Mouse (Mus musculus) inflammation-experienced regulatory T-cells, adult 6 months (primary cell): ENCODE measurements around the gene Gm20431. TPM values are rescaled to one million over a fixed set of nuclear protein-coding genes. Genes with fewer than 3 reads are reported as not detected.
"Not testable (repeated sequence)": the region's sequence is repeated elsewhere in the genome, so short reads cannot be mapped to it uniquely, and the experiment has no call there.

Experiments used
- ATAC-seq: one replicate; pipeline ENCODE4 v1.8.0; 2017
- polyA plus RNA-seq, 3 experiments: library from polyadenylated mRNA; unstranded; fragments of 100-300 nt; shearing (Covaris generic); gene quantifications; one replicate each; pipeline ENCODE4 v1.2.1; 2017

Gm20431 gene
- polyA plus RNA-seq, 3 experiments from 2014 or later = not detected

GRCm38 (mm10) chr2:167659177-167659846, 2.0 kb downstream of the Gm20431 start:
- ATAC-seq = no peak

- ATAC-seq = no peak
Measured at GRCm38 (mm10) chr2:167658712-167659111, 2.6 kb downstream of the Gm20431 start.

GRCm38 (mm10) chr2:167657973-167658372, 3.3 kb downstream of the Gm20431 start:
- no peak for ATAC-seq

GRCm38 (mm10) chr2:167656629-167657478, 4.4 kb downstream of the Gm20431 start:
- ATAC-seq = peak; percentile 85

- no peak for ATAC-seq
Measured at GRCm38 (mm10) chr2:167654911-167655600, 6.2 kb downstream of the Gm20431 start.

GRCm38 (mm10) chr2:167652694-167653093, 8.6 kb downstream of the Gm20431 start:
- no peak for ATAC-seq

- no peak for ATAC-seq
Measured at GRCm38 (mm10) chr2:167651622-167652021, 9.7 kb downstream of the Gm20431 start.

- no peak for ATAC-seq
Measured at GRCm38 (mm10) chr2:167649290-167650032, 11.8 kb downstream of the Gm20431 start.

GRCm38 (mm10) chr2:167646411-167646810, 14.9 kb downstream of the Gm20431 start:
- no peak for ATAC-seq

GRCm38 (mm10) chr2:167643356-167644052, 17.8 kb downstream of the Gm20431 start:
- ATAC-seq = not testable (repeated sequence)

GRCm38 (mm10) chr2:167642164-167642563, 19.1 kb downstream of the Gm20431 start:
- ATAC-seq = no peak

- peak; percentile 64 for ATAC-seq
Measured at GRCm38 (mm10) chr2:167641337-167641736, 20.0 kb downstream of the Gm20431 start.

- no peak for ATAC-seq
Measured at GRCm38 (mm10) chr2:167640279-167640678, 21.0 kb downstream of the Gm20431 start.

GRCm38 (mm10) chr2:167634865-167635512, 26.3 kb downstream of the Gm20431 start:
- no peak for ATAC-seq

- peak; percentile 84 for ATAC-seq
Measured at GRCm38 (mm10) chr2:167634338-167634770, 26.9 kb downstream of the Gm20431 start.

- no peak for ATAC-seq
Measured at GRCm38 (mm10) chr2:167633537-167633872, 27.8 kb downstream of the Gm20431 start.

- ATAC-seq = no peak
Measured at GRCm38 (mm10) chr2:167632731-167633536, 28.4 kb downstream of the Gm20431 start.

- peak; percentile 79 for ATAC-seq
Measured at GRCm38 (mm10) chr2:167631591-167632448, 29.5 kb downstream of the Gm20431 start, which contains the start of gene Ube2v1. TSS of gene Ube2v1 (minus strand) at chr2:167632095.

- no peak for ATAC-seq
Measured at GRCm38 (mm10) chr2:167631181-167631590, 30.1 kb downstream of the Gm20431 start.
